Mouse (Mus musculus) thymus, adult 2 months (tissue): ENCODE results near the gene Spin2f. TPM values are rescaled to one million over a fixed set of nuclear protein-coding genes. Genes with fewer than 3 reads are reported as not detected.
"Not testable (repeated sequence)": the region's sequence is repeated elsewhere in the genome, so short reads cannot be mapped to it uniquely, and the experiment has no call there.

Experiments
- DNase-seq: peaks from one replicate; pipeline ENCODE4 v3.0.0; 2021
- H3K27ac ChIP-seq: fragments of 200-500 bp; 2 replicates; pipeline ENCODE4 v1.5.1; 2012; ENCODE audit warnings: low read length, control low read depth; ENCODE audit not compliant: control insufficient read depth, insufficient read depth
- H3K27me3 ChIP-seq: fragments of 200-500 bp; 2 replicates; pipeline ENCODE4 v1.6.1; 2012; ENCODE audit warnings: mild to moderate bottlenecking, low read length, moderate library complexity, mixed read lengths; ENCODE audit not compliant: control insufficient read depth, insufficient read depth
- H3K36me3 ChIP-seq: fragments of 200-500 bp; 2 replicates; pipeline ENCODE4 v1.6.1; 2012; ENCODE audit warnings: mild to moderate bottlenecking, low read length, moderate library complexity; ENCODE audit not compliant: control insufficient read depth, insufficient read depth
- H3K4me1 ChIP-seq: fragments of 200-500 bp; replicated peaks from 2 replicates; pipeline ENCODE4 v1.6.1; 2012; ENCODE audit warnings: low read length; ENCODE audit not compliant: control insufficient read depth, insufficient read depth
- H3K4me3 ChIP-seq: fragments of 200-500 bp; 2 replicates; pipeline ENCODE4 v1.5.1; 2012; ENCODE audit warnings: mild to moderate bottlenecking, low read length, control low read depth, moderate library complexity; ENCODE audit not compliant: control insufficient read depth, insufficient read depth
- WGBS: fragments of 180-500 bp; shearing (Covaris S2); methylation state at CpG from one replicate; pipeline ENCODE4 v1.1.7; 2018; 5-methylcytosine and 5-hydroxymethylcytosine counted together
- polyA plus RNA-seq: library from polyadenylated mRNA; depleted of rRNA; stranded (reverse); fragments of >200 nt; gene quantifications from 2 replicates; pipeline ENCODE4 v1.2.3, GENCODE M21; 2012; rRNA removed

The Spin2f gene
- polyA plus RNA-seq = not detected in 2 replicates

DNA sequence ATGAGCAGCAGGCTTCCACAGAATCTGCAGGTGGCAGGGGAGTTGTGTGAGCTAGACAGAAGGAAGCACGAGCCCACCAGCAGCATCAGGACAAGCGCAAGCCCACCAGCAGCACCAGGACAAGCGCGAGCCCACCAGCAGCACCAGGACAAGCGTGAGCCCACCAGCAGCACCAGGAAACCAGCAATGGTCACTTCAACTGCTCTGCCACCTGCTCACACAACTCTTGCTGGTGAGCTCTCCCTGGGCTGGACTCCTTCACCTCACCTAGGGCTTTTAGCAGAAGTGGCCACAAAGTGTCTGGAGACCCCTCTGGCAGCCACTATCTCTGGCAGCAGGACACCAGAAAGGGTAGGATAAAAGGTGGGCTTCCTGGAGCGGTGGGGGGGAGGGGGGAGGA is at the start of gene Spin2f:
TSS of gene Spin2f (plus strand) at position 301 of the 400 bp plus-strand sequence.
- H3K4me3 ChIP-seq, H3K27ac ChIP-seq, H3K36me3 ChIP-seq, H3K27me3 ChIP-seq, DNase-seq, H3K4me1 ChIP-seq: not testable (repeated sequence)
- 60% methylated on average over 1 of the region's 6 CpGs for WGBS

DNA sequence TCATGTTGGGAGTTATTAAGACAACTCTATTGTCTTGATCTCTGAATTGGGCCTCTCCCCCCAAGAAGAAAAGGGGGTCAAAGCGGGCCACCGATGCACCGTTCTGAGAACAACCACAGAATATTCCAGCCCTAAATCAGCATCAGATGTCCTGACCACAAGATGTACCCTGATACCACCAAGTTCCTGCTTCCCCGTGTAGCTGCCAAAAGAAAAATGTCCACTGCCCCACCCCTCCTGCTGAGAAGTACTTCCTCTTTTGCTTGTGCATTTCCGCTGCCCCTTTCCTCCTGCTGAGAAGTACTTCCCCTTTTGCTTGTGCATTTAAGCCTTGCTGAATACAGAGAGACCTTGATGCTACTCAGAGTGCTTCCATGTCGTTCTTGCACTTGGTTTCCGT is 41.6 kb upstream of the Spin2f start:
- WGBS = 90% methylated on average over 7 of the region's 7 CpGs
- not testable (repeated sequence) for H3K4me3 ChIP-seq, H3K27me3 ChIP-seq, H3K4me1 ChIP-seq, DNase-seq, H3K27ac ChIP-seq, H3K36me3 ChIP-seq

DNA sequence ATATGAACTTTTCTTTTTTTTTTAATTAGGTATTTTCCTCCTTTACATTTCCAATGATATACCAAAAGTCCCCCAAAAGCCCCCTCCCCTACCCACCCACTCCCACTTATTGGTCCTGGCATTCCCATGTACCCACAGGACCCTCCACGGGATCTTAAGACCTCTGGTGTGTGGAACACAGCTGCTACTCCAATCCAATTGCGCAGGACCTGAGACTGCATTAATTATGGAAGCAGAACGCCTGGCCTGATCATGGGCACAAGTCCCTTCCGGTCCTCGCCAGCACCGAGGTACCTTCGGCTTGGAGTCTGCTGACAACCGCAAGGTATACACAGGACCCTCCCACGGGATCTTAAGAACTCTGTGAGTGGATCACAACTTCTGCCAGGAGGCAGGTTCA is 30.2 kb upstream of the Spin2f start:
- H3K4me1 ChIP-seq, H3K4me3 ChIP-seq, H3K27ac ChIP-seq, DNase-seq, H3K36me3 ChIP-seq, H3K27me3 ChIP-seq: not testable (repeated sequence)
- WGBS = 89% methylated on average over 9 of the region's 9 CpGs

DNA sequence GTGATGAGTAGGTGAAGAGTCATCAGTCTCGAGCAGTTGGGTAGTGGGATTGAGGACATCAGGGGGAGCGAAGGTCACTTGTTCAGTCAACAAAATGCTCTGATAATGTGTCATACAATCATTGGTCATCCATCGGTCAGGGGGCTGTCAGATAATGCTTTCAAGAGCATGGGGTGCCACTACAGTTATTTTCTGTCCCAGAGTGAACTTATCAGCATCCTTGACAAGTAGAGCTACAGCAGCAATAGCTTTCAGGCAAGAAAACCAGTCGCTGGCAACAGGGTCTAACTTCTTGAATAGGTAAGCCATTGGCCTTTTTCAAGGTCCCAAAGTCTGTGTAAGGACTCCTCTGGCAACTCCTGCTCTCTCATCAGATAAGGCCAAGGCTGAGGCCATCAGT is 18.6 kb upstream of the Spin2f start:
- not testable (repeated sequence) for H3K27me3 ChIP-seq, H3K4me1 ChIP-seq, H3K4me3 ChIP-seq, H3K27ac ChIP-seq, H3K36me3 ChIP-seq, DNase-seq
- 66% methylated on average over 4 of the region's 4 CpGs for WGBS

DNA sequence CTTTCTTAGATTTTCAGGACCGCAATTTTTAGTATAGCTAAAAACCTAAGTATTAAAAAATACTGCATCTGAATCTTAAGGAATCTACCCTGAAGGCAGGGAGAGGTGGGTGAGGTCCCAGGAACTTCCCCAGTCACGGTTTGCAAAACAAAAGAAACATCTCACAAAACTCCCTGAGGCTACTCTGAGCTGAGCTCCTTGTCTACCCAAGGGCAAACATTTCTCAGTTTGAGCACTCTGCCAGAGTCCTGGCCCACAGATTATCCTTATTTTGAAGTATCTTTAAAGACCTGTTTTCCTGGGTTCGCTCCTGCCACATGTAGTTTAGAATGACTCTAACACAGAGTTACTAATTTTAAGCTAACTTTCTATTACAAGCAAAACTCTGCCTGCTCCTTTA is 11.9 kb upstream of the Spin2f start:
- not testable (repeated sequence) for H3K27me3 ChIP-seq, H3K27ac ChIP-seq, DNase-seq, H3K4me3 ChIP-seq, H3K4me1 ChIP-seq, H3K36me3 ChIP-seq
- 85% methylated on average over 3 of the region's 3 CpGs for WGBS

Other genes starting within 250 kb of the Spin2f start
- not detected in 2 replicates for gene Btbd35f29, start 136.2 kb upstream of the Spin2f start, polyA plus RNA-seq
- not detected in 2 replicates for gene Btbd35f26, start 82.6 kb downstream of the Spin2f start, polyA plus RNA-seq
- not detected in 2 replicates for gene Btbd35f19, start 130.0 kb downstream of the Spin2f start, polyA plus RNA-seq